Mouse (Mus musculus): ENCODE measurements around the gene Cox8a.

Gene Cox8a

DNA sequence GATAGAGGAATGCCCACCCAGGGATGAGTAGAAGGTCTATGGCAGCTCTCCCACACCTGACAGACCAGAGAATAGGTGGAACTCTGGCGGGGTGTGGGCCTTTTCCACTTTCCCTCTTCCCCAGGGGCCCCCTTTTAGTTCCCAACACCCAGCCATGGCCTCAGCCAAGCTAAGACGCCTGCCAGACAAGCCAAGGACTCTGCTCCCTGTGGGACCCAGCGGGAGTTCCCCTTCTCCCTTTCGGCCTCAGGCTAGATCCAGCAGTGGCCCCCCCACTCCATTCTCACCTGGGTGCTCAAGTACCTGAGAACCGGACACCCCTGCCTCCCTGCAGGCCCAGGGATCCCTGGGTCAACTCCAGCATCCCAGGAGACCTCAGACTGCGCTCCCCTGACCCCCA, 4.8 kb upstream of the Cox8a start:
- DNase-seq, result no peak

GRCm38 (mm10) chr19:7218753-7219152, 1.3 kb upstream of the Cox8a start:
- no peak for DNase-seq

- no peak for DNase-seq
Observed at GRCm38 (mm10) chr19:7217926-7218267, 481 bp upstream of the Cox8a start.

GRCm38 (mm10) chr19:7214484-7214883, 2.9 kb downstream of the Cox8a start:
- DNase-seq, result peak; percentile 53

GRCm38 (mm10) chr19:7213010-7213409, 4.4 kb downstream of the Cox8a start:
- no peak for DNase-seq

GRCm38 (mm10) chr19:7212216-7212615, 5.2 kb downstream of the Cox8a start:
- no peak for DNase-seq

- DNase-seq, result no peak
Observed at GRCm38 (mm10) chr19:7209907-7210646, 7.3 kb downstream of the Cox8a start.

GRCm38 (mm10) chr19:7205753-7206736, 11.4 kb downstream of the Cox8a start, which contains the start of gene Otub1:
Gene Otub1 (minus strand): TSS chr19:7206316.
- peak; percentile 94 for DNase-seq

- DNase-seq, result no peak
Observed at GRCm38 (mm10) chr19:7205326-7205725, 12.1 kb downstream of the Cox8a start.

GRCm38 (mm10) chr19:7204898-7205297, 12.5 kb downstream of the Cox8a start:
- no peak for DNase-seq

DNA sequence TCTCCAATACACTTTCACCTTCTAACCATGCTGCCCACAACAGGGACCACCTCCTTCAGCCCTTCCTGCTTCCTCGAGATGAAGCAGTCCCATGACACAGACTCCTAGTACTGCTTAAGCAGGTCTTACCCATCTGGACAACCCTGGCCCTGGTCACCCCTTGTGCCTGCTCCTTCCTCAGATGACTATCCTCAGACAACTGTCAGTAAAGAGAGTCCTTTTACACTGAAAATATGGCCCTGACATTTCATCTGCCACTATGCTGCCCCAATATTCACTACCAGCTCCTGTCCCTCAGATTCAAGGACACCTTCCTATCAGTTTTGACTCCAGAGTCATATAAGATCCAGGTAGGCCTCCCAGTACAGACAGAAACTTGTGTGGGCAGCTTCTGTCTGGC, 17.0 kb downstream of the Cox8a start:
- no peak for DNase-seq

GRCm38 (mm10) chr19:7199089-7199488, 18.3 kb downstream of the Cox8a start:
- no peak for DNase-seq

GRCm38 (mm10) chr19:7197445-7197844, 20.0 kb downstream of the Cox8a start:
- no peak for DNase-seq

- no peak for DNase-seq
Observed at GRCm38 (mm10) chr19:7196741-7197270, 20.6 kb downstream of the Cox8a start.

GRCm38 (mm10) chr19:7195900-7196728, 21.3 kb downstream of the Cox8a start:
- DNase-seq, result peak; percentile 73

- no peak for DNase-seq
Observed at GRCm38 (mm10) chr19:7192561-7192967, 24.9 kb downstream of the Cox8a start.

DNA sequence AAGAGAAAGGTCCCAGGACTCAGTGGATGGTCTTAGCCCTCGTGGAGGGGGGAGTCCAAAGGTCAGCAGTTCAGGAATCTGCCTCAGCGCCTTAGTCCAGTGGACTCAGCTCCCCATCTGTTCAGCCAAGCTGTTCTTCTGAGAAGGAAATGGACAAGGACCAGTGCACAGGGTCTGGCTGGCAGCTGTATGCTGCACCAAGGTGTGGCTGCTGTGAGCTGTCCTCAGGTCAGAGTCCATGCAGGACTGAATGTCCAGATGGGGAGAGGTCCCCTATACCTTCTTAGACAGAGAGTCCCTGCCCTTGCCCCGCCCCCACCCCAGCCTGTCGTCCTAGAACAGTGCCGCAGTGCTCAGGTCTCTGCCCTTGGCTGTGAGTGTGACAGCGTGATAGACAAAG, 25.8 kb downstream of the Cox8a start:
- DNase-seq, result no peak

- DNase-seq, result no peak
Observed at GRCm38 (mm10) chr19:7190986-7191385, 26.4 kb downstream of the Cox8a start.

- no peak for DNase-seq
Observed at GRCm38 (mm10) chr19:7189026-7189425, 28.4 kb downstream of the Cox8a start.

DNA sequence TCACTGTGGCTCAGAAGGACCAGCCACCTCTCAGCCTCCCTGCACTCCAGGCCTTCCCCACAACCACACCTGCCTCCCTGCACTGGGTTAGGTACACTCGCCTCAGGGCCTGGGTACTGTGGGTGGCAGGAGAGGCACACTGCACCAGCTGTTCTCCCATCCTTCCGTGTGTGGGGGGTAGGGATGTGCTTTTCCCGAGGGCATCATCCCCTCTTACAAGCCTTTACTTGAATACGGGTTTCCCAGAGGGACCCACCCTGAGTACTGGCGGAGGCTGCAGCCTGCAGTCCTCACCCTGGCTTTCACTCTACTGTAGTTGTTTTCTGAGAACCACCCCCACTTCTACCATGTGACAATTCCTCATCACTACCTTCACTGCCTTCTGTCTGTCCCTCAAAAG, 30.3 kb downstream of the Cox8a start:
- DNase-seq, result no peak

- no peak for DNase-seq
Observed at GRCm38 (mm10) chr19:7185715-7186291, 31.6 kb downstream of the Cox8a start.

- DNase-seq, result no peak
Observed at GRCm38 (mm10) chr19:7185059-7185458, 32.4 kb downstream of the Cox8a start.

Measured in lung, postnatal 14 days (tissue).